Mouse (Mus musculus): ENCODE results near the gene Dnaja3.

Dnaja3 gene

GRCm38 (mm10) chr16:4606431-4607084 is 33.2 kb upstream of the Dnaja3 start:
- DNase-seq (ENCODE audit: extremely low read depth, low read depth): no peak

- no peak for DNase-seq (ENCODE audit: extremely low read depth, low read depth)
Measured at GRCm38 (mm10) chr16:4607818-4608531, 31.8 kb upstream of the Dnaja3 start.

DNA sequence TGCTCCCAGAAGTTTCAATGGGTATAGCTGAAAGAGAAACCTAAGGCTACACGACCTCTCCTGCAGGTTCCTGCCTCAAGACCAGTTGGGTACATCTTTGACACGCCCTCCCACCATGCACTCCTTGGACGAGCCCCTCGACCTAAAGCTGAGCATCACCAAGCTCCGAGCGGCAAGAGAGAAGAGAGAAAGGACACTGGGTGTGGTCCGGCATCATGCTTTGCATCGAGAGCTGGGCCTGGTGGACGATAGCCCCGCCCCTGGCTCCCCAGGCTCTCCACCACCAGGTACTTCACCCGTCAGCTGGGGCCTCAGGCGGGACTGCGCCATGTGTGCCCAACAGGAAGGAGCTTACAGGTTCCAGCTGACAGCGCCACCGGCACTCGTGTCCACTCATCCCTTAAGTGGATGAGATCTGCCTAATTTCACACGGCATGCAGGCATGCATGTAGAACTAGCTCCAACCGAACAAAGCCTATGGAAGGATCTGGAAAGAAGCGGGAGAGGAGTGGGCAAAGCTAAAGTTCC is 31.2 kb upstream of the Dnaja3 start:
- DNase-seq (ENCODE audit: extremely low read depth, low read depth): no peak

- DNase-seq (ENCODE audit: extremely low read depth, low read depth): no peak
Measured at GRCm38 (mm10) chr16:4611193-4611592, 28.6 kb upstream of the Dnaja3 start.

- DNase-seq (ENCODE audit: extremely low read depth, low read depth): no peak
Measured at GRCm38 (mm10) chr16:4611676-4612075, 28.1 kb upstream of the Dnaja3 start.

DNA sequence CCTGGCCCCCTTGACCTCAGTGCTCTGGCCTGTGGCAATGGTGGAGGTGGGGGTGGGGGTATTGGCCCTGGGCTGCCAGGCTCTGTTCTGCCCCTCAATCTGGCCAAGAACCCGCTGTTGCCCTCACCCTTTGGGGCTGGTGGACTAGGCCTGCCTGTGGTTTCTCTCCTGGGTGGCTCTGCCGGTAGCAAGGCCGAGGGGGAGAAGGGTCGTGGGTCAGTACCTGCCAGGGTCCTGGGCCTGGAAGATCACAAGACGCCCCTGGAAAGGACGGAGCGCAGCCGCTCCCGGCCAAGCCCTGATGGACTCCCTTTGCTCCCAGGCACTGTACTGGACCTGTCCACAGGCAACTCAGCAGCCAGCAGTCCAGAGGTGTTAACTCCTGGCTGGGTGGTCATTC is 26.1 kb upstream of the Dnaja3 start:
- DNase-seq (ENCODE audit: extremely low read depth, low read depth): no peak

GRCm38 (mm10) chr16:4614639-4615038 is 25.1 kb upstream of the Dnaja3 start:
- no peak for DNase-seq (ENCODE audit: extremely low read depth, low read depth)

DNA sequence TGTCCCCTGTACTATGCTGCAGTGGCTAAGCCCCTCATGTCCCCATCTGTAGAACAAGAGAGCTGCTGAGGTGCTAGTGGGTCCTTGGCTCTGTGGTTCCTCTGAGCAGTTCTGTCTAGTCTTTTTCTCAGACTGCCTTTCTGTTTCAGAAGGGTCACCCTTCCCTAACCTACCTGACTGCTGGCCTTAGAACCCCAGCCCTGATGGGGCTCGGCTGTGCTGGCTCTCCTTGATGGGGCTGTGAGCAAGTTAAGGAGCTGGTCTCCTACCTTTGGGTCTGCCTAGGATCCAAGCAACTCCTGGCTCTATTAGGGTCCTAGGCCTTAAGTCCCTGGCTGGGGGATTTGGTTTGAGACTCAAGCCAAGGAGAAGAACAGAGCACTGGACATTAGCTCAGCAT is 24.5 kb upstream of the Dnaja3 start:
- no peak for DNase-seq (ENCODE audit: extremely low read depth, low read depth)

- no peak for DNase-seq (ENCODE audit: extremely low read depth, low read depth)
Measured at GRCm38 (mm10) chr16:4616829-4617228, 23.0 kb upstream of the Dnaja3 start.

DNA sequence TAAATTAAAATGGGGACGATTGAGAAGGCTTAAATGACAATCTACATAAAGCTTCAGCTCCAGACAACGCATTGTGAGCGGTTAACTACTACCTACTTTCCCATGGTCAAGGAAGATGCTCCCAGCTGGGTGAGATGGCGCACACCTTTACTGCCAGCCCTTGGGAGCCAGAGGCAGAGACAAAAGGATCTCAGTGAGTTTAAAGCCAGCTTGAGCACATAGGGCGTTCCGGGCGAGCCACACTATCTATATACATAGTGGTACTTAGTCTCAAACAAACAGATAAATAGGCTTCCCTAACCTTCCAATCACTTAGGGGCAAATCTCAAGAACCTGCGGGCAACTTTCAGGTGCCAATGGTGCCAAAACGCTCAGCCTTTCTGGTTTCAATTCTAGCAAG is 15.7 kb upstream of the Dnaja3 start:
- DNase-seq (ENCODE audit: extremely low read depth, low read depth): no peak

DNA sequence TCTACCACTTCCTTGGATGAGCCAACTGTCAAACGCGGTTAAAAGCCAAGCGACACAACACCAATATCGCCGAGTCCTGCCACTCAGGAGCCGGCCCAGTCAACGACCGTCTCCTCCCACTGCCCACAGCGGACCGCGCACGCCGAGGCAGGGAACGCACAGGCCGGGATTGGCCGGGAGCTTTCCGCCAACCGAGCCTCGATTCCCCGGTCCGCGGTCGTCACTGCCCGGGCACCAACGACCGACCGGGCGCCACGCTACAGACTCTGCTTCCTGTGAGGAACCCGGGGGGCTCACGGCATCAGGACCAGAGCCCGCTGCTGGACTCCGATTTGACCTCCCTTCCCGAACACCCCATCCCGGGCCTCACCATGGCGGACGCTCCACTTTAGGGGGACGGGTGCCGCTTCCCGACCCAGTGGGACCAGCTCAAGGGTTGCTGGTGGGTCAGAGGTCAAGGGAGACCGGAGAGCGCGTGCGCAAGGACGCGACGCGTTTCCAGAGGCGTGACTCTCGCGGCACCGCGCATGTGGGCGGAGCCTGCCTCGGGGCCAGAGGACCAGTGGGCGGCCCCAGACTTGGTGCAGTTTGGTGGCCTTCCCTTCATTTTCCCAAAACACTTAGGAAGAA is 15.2 kb upstream of the Dnaja3 start, which contains the start of gene Pam16:
Pam16 (minus strand) TSS at position 508 of the 630 bp plus-strand sequence.
- DNase-seq (ENCODE audit: extremely low read depth, low read depth): peak; percentile 55

DNA sequence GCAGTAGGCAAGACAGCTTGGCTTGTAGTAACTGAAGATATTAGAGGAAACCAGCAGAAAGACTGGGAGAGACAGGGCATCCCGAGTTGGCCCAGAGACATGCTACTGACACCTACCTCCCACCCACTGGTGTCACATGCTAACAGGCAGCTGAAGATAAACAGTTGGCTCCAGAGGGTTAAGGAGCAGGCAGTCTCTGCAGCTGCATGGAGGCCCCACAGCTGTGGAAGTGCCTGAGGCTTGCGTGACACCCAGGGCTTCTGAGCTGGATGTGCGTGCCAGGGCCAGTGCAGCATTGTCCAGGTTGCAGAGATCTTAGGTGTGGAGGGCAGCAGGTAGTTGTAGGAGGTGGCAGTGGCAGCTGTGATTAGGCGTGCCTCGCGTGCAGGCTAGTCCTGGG is 12.7 kb upstream of the Dnaja3 start:
- DNase-seq (ENCODE audit: extremely low read depth, low read depth): no peak

DNA sequence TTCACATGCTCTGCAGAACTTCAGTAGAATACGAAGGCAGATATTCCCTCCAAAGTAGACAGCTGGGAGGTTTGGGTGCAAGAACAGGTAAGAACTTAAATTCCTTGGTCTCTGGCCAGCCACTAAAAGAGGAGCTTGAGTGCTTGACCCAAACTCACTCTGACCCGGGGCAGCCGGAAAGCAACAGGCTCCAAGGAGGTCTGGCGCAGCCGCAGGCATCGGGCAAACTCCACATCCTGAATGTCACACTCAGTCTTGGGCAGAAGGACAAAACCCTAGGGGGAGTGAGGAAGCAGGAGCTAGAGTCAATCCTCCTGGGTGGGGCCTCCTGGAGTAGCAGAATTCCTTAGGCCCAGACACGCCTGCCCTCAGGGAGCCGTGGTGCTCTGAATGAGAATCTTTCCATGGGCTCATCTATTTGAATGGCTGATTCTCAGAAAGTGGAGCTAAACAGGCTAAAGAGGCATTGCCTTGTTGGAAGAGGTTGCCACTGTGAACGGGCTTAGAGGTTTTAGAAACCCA is 10.8 kb upstream of the Dnaja3 start:
- DNase-seq (ENCODE audit: extremely low read depth, low read depth): no peak

- no peak for DNase-seq (ENCODE audit: extremely low read depth, low read depth)
Measured at GRCm38 (mm10) chr16:4629950-4630349, 9.8 kb upstream of the Dnaja3 start.

DNA sequence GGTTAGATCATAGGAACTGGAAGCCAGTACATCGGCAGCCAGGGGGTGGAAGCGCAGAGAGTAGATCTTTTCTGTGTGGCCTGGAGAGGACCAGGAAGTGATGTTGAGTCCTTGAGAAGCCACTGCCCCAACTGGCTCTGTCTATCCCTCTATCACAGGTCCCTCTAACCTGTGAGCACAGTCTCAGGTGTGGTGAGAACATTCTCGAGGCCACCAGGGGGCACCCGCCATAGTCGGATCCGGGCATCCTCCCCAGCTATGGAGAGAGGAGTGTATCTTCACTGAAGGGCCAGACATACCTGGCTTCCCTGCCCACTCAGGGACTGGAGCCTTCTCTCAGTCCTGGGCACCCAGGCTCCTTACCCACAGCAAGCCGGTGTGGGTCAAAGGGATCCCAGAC is 7.7 kb upstream of the Dnaja3 start:
- DNase-seq (ENCODE audit: extremely low read depth, low read depth): no peak

DNA sequence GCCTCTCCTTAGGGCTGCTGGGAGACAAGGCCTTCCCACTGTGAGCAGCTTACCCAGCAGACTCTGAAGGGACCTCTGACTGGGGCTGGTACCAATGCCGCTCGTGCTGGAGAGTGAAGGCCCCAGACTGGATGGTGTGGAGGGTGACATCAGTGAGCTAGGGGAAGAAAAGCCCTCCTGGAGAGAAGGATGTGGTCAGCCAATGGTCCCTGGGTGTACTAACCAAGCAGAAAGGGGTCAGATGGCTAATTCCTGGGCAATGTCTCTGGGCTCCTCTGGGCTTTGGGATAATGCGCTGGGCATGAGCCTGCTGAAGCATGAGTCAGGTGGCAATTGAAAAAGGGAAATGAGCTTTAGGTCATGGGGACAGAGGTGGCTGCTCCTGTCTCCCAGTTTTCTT is 6.1 kb upstream of the Dnaja3 start:
- no peak for DNase-seq (ENCODE audit: extremely low read depth, low read depth)

- DNase-seq (ENCODE audit: extremely low read depth, low read depth): no peak
Measured at GRCm38 (mm10) chr16:4634681-4635080, 5.1 kb upstream of the Dnaja3 start.

DNA sequence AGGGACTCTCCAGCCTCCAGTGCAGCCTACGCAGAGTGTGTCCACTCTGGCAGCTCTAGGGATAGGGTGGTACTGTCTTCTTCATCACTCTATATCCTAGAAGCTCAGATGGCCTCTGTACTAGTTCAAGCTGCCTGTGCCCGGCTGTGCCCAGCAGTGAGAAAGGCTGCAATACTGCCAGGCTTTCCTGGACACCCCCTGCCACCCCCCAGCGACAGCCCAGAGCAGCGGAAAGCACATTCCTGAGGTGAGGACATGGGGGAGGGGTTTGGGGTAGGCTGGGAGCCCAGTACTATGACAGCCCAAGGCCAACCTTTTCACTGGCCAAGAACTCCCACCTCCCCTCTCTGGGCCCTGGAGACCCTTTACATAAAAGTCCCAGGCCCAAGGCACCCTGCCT is 4.0 kb upstream of the Dnaja3 start:
- no peak for DNase-seq (ENCODE audit: extremely low read depth, low read depth)

GRCm38 (mm10) chr16:4638891-4639390 is 848 bp upstream of the Dnaja3 start:
- DNase-seq (ENCODE audit: extremely low read depth, low read depth): no peak

GRCm38 (mm10) chr16:4640267-4641005 is 647 bp downstream of the Dnaja3 start:
- DNase-seq (ENCODE audit: extremely low read depth, low read depth): no peak

GRCm38 (mm10) chr16:4641119-4641838 is 1.5 kb downstream of the Dnaja3 start:
- DNase-seq (ENCODE audit: extremely low read depth, low read depth): no peak
